Mouse (Mus musculus) megakaryocyte progenitor cell, adult 5-6 weeks (primary cell): Measurements from ENCODE around the gene AC109138.7. TPM values are rescaled to one million over a fixed set of nuclear protein-coding genes. Genes with fewer than 3 reads are reported as not detected.

Experiments
- ATAC-seq: replicated peaks from 2 replicates; pipeline ENCODE4 v1.8.0; 2016; ENCODE audit warnings: mild to moderate bottlenecking, moderate TSS enrichment, inconsistent platforms; ENCODE audit not compliant: poor library complexity
- total RNA-seq, 2 experiments: library from RNA; stranded (forward) in 1 of 2; stranded (reverse) in 1 of 2; fragments of 157-497, 149-512 nt in 1 of 2; fragments of 200-1000 nt in 1 of 2; gene quantifications; 2 replicates each; pipeline versions ENCODE4 v1.2.3 to v1.2.4; 2015 to 2017

Gene AC109138.7
- total RNA-seq, 2 experiments from 2014 or later, result not detected

GRCm38 (mm10) chr19:4192251-4192985, 21.7 kb upstream of the AC109138.7 start:
- ATAC-seq, result 0 out of 2 replicates have a peak, but pooled peaks have one; percentile 0

GRCm38 (mm10) chr19:4193129-4193528, 21.0 kb upstream of the AC109138.7 start:
- ATAC-seq, result no peak

GRCm38 (mm10) chr19:4194021-4194724, 20.0 kb upstream of the AC109138.7 start:
- no peak for ATAC-seq

- no peak for ATAC-seq
Observed at GRCm38 (mm10) chr19:4194776-4195650, 19.1 kb upstream of the AC109138.7 start.

- no peak for ATAC-seq
Observed at GRCm38 (mm10) chr19:4196048-4196447, 18.1 kb upstream of the AC109138.7 start.

GRCm38 (mm10) chr19:4196548-4196947, 17.6 kb upstream of the AC109138.7 start:
- ATAC-seq, result no peak

- no peak for ATAC-seq
Observed at GRCm38 (mm10) chr19:4197180-4197579, 17.0 kb upstream of the AC109138.7 start.

- peak; percentile 91 for ATAC-seq
Observed at GRCm38 (mm10) chr19:4201291-4201909, 12.8 kb upstream of the AC109138.7 start, which contains the start of gene Rad9a. Gene Rad9a (minus strand): TSS chr19:4201662.

GRCm38 (mm10) chr19:4202149-4202548, 12.0 kb upstream of the AC109138.7 start:
- ATAC-seq, result no peak

- ATAC-seq, result no peak
Observed at GRCm38 (mm10) chr19:4203148-4203547, 11.0 kb upstream of the AC109138.7 start.

- ATAC-seq, result 0 out of 2 replicates have a peak, but pooled peaks have one; percentile 17
Observed at GRCm38 (mm10) chr19:4203604-4204326, 10.4 kb upstream of the AC109138.7 start.

- ATAC-seq, result no peak
Observed at GRCm38 (mm10) chr19:4204889-4205288, 9.3 kb upstream of the AC109138.7 start.

GRCm38 (mm10) chr19:4206971-4207370, 7.2 kb upstream of the AC109138.7 start:
- peak; percentile 89 for ATAC-seq

- no peak for ATAC-seq
Observed at GRCm38 (mm10) chr19:4208563-4208962, 5.6 kb upstream of the AC109138.7 start.

GRCm38 (mm10) chr19:4211891-4212588, 2.1 kb upstream of the AC109138.7 start:
- no peak for ATAC-seq

- peak; percentile 62 for ATAC-seq
Observed at GRCm38 (mm10) chr19:4213524-4213974, 608 bp upstream of the AC109138.7 start.

- ATAC-seq, result no peak
Observed at GRCm38 (mm10) chr19:4214771-4215450, 754 bp downstream of the AC109138.7 start.

GRCm38 (mm10) chr19:4215451-4215840, 1.3 kb downstream of the AC109138.7 start:
- no peak for ATAC-seq
